Mouse (Mus musculus) heart, embryonic 13.5 days (tissue): ENCODE measurements at regions not wholly inside any gene's neighbourhood (a gene's known extent, or its start where the extent isn't known, plus 50 kb on each side); places are given as distances from the start of the nearest gene placed in this dataset.

Experiments
- ATAC-seq: fragments of 200-750 bp; cut with Nextera tagmentation; 2 replicates; pipeline ENCODE4 v1.8.0; 2017; ENCODE audit warnings: moderate TSS enrichment; ENCODE audit not compliant: insufficient number of reproducible peaks, low FRiP score, low TSS enrichment; ENCODE audit errors: extremely low read depth
- H3K27ac ChIP-seq: fragments of 300-500 bp; sonication (generic); replicated peaks from 2 replicates; pipeline ENCODE4 v1.5.1; 2015; ENCODE audit warnings: moderate library complexity, mild to moderate bottlenecking, inconsistent platforms
- H3K27me3 ChIP-seq: fragments of 300-500 bp; sonication (generic); replicated peaks from 2 replicates; pipeline ENCODE4 v1.6.1; 2015; ENCODE audit warnings: mild to moderate bottlenecking, inconsistent platforms
- H3K36me3 ChIP-seq: fragments of 300-500 bp; sonication (generic); 2 replicates; pipeline ENCODE4 v1.6.1; 2015; ENCODE audit warnings: mild to moderate bottlenecking, inconsistent platforms
- H3K4me1 ChIP-seq: fragments of 300-500 bp; sonication (generic); 2 replicates; pipeline ENCODE4 v1.6.1; 2015; ENCODE audit warnings: inconsistent platforms
- H3K4me2 ChIP-seq: fragments of 300-500 bp; sonication (generic); 2 replicates; pipeline ENCODE4 v1.6.1; 2015; ENCODE audit warnings: inconsistent platforms, mild to moderate bottlenecking, moderate library complexity
- H3K4me3 ChIP-seq: fragments of 300-500 bp; sonication (generic); 2 replicates; pipeline ENCODE4 v1.5.1; 2015; ENCODE audit warnings: moderate library complexity, mild to moderate bottlenecking, inconsistent platforms
- H3K9ac ChIP-seq: fragments of 300-500 bp; sonication (generic); 2 replicates; pipeline ENCODE4 v1.6.1; 2015; ENCODE audit warnings: inconsistent platforms, mild to moderate bottlenecking, moderate library complexity
- H3K9me3 ChIP-seq: fragments of 300-500 bp; sonication (generic); 2 replicates; pipeline ENCODE4 v1.6.1; 2016; ENCODE audit warnings: inconsistent platforms
- WGBS: fragments of 180-500 bp; shearing (Covaris S2); methylation state at CpG from one replicate; pipeline ENCODE4 v1.1.7; 2015; ENCODE audit warnings: mixed read lengths; 5-methylcytosine and 5-hydroxymethylcytosine counted together

DNA sequence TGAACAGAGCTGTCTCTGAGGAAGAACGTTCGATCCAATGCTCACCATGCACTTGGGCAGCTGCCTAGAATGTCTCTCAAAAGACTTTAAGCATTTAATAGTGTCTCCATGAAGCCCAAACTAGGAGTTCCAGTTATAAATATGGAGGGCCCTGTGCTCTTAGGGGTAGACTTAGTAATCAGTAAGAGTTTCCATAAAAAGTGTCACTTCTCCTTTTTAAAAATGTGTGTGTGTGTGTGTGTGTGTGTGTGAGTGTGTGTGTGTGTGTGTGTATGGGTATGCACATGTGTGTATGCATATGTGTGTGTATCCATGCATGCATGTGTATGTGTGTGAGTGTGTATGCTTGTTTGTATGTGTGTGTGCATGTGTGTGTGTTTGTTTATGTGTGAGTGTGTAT, 255.6 kb upstream of the Runx1 start:
- Histone ChIP-seq H3K9me3 (peaks cover 4% of the 10 kb centered on the region; the same call in 1 of the 2 replicates), H3K4me2 (no peak overlapping the region), H3K4me1 (peaks cover 17% of the 10 kb centered on the region; the same call in 1 of the 2 replicates), H3K27ac (no peak overlapping the region), H3K9ac (no peak overlapping the region), H3K36me3 (no peaks in the 10 kb centered on the region), H3K4me3 (no peak overlapping the region), H3K27me3 (peaks cover 28% of the 10 kb centered on the region)
- 79% methylated on average over 2 of the region's 2 CpGs for WGBS
- no peak for ATAC-seq

DNA sequence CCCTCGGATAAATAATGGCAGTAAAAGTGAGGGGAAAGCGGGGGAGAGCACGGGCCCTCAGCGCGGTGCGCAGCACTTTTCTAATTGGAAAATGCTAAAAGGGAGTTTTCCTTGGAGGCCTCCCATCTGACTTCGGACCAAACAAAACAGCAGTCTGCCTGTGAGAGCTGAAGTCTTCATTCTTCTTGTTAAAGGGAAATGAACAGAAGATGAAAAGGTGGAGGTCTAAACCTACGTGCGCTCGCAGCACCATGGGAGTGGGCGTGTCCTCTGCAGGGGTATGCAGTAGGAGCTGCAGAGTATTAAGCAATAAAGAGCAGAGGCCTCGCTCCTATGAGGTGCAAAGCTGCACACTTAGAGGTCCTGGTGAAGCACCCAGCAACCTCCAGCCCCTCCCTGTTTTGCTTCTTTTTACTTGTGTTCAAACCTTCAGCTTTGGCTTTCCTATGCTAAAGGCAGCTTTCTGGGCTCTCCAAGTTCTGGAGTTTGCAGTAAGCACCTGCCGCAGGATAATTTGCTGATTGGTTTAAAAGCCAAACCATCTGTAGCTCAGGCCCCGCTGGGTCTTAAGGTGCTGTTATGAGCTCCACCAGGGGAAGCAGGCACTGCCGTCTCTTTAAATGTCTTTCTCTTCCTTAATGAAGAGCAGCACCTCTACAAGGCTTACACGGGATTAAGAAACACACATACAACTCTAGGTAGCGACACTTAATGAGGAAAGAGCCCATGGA, 253.9 kb upstream of the Runx1 start:
- Histone ChIP-seq H3K4me2 (peak overlapping the region; percentile 52), H3K4me1 (peaks cover 17% of the 10 kb centered on the region; the same call in 1 of the 2 replicates), H3K9me3 (peaks cover 4% of the 10 kb centered on the region; the same call in 1 of the 2 replicates), H3K27ac (peak overlapping the region; percentile 25; the same call in 1 of the 2 replicates), H3K9ac (no peak overlapping the region; the same call in 1 of the 2 replicates), H3K4me3 (0 out of 2 replicates have a peak overlapping the region, but pooled peaks have one; percentile 15), H3K27me3 (peaks cover 39% of the 10 kb centered on the region), H3K36me3 (no peaks in the 10 kb centered on the region)
- 60% methylated on average over 17 of the region's 17 CpGs for WGBS
- ATAC-seq = no peak

DNA sequence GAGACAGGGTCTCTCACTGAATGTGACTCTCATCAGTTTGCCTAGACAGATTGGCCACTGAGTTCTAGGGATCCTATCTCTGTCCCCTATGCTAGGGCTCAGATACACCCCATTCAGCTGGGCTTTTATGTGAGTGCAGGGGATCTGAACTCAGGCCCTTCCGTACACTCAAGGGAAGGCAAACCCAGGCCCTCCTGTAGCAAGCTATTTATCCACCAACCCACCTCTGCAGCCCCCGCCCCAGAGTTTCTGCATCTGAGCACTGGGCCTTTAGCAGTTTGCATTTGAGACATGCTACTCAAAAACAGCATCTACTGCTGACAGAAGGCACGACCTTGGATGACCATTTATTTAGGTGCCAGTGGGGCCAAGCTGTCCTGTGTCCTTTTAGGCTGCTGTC, 253.0 kb upstream of the Runx1 start:
- Histone ChIP-seq H3K4me1 (peaks cover 17% of the 10 kb centered on the region; the same call in 1 of the 2 replicates), H3K4me3 (no peak overlapping the region), H3K27ac (peak overlapping the region; percentile 25; the same call in 1 of the 2 replicates), H3K27me3 (peaks cover 42% of the 10 kb centered on the region), H3K9me3 (peaks cover 4% of the 10 kb centered on the region; the same call in 1 of the 2 replicates), H3K36me3 (no peaks in the 10 kb centered on the region), H3K9ac (no peak overlapping the region), H3K4me2 (peak overlapping the region; percentile 52)
- WGBS = 59% methylated on average over 3 of the region's 3 CpGs
- ATAC-seq = no peak

DNA sequence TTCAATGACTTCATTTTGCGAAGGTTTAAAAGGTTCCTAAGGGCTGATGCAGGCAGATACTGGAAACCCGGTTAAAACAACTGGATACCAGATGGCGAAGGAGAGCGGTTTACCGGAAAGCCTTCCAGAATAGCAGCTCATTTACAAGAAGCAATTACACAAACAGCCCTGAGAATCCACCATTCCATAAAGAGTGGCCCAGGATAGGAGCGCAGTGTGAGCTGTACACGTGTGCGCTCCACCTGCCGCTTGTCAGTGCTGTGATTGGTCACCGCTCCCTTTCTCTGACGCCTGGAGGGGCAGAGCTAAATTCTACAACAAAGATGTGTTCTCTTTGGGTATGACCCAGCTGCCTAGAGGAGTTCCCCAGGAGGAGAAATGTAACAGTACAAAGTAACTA, 249.5 kb upstream of the Runx1 start:
- Histone ChIP-seq H3K4me1 (peaks cover 34% of the 10 kb centered on the region), H3K9me3 (peaks cover 4% of the 10 kb centered on the region; the same call in 1 of the 2 replicates), H3K36me3 (no peaks in the 10 kb centered on the region), H3K4me2 (no peak overlapping the region), H3K4me3 (no peak overlapping the region), H3K27ac (no peak overlapping the region), H3K9ac (no peak overlapping the region), H3K27me3 (peaks cover 35% of the 10 kb centered on the region)
- WGBS = 84% methylated on average over 11 of the region's 11 CpGs
- ATAC-seq = no peak

DNA sequence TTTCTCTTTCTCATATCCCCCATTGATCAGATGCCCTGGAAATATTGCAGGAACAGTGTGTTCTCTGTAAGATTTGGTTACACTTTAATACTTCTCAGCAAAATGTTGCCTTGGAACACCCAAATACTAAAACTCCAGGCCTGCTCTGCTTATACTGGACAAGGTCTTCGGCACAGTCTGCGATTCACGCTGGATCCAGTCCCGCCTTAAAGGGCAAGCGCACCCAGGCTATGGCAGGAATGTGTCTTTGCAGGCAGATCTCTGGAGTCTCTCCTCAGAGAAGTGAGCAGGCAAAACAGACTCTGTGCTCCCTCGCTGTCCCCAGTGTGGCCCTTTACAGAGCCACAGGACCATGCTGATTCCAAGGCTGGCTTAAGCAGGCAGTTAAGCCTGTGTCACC, 246.2 kb upstream of the Runx1 start:
- 16% methylated on average over 6 of the region's 6 CpGs for WGBS
- peaks cover 43% of the 10 kb centered on the region for H3K27me3 ChIP-seq
- H3K4me3 ChIP-seq = no peak overlapping the region
- H3K36me3 ChIP-seq = no peaks in the 10 kb centered on the region
- peak overlapping the region; percentile 76 for H3K27ac ChIP-seq
- no peak overlapping the region for H3K9ac ChIP-seq
- no peak for ATAC-seq
- peak overlapping the region; percentile 46 for H3K4me2 ChIP-seq
- H3K4me1 ChIP-seq = peaks cover 22% of the 10 kb centered on the region
- H3K9me3 ChIP-seq = no peaks in the 10 kb centered on the region

DNA sequence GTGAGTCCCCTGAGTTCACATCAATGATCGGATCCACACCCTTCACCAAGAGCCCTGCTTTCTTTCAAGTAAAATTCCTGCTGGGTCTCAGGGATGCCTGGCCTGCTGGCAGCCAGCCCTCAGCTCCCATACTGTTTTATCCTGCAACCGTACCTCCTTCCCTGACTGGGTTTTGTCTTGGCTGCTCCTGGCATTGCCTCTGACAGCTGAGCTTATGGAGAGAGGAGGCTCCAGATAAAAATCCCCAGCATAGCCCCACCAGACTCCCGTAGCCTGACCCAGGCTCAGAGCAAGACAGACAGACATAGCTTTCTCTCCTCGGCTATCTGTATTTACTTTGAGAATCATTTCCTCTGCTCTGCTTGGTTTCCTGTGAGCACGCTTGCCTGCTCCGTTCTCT, 245.8 kb upstream of the Runx1 start:
- Histone ChIP-seq H3K4me2 (peak overlapping the region; percentile 46), H3K27me3 (peaks cover 43% of the 10 kb centered on the region)
- peak; percentile 61; the same call in 1 of the 2 replicates for ATAC-seq

DNA sequence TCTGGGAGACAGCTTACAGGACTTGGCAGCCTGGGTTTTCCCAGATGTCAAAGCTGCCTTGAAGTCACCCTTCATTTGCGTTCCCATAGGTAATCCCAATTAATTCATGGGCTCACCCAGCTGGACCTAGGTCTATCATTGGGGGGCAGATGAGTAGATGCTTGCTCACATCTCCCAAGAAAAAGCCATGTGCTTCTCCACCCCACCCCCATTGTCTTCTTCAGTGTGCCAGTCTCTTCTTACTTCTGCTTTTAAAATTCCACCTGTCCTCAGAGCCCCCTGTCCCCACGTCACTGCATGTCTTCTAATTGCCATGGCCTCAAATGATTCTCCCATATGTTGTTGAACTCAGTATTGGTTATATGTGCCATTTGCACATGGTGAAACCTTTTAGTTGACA, 240.9 kb upstream of the Runx1 start:
- Histone ChIP-seq H3K9me3 (no peaks in the 10 kb centered on the region), H3K27ac (no peak overlapping the region), H3K4me3 (no peak overlapping the region), H3K9ac (no peak overlapping the region), H3K27me3 (peaks cover 44% of the 10 kb centered on the region), H3K4me1 (peaks cover 12% of the 10 kb centered on the region), H3K4me2 (no peak overlapping the region), H3K36me3 (no peaks in the 10 kb centered on the region)
- WGBS = 82% methylated on average over 2 of the region's 2 CpGs
- no peak for ATAC-seq

More for the DNA sequence above, 245.8 kb upstream of the Runx1 start:
- 17% methylated on average over 6 of the region's 6 CpGs for WGBS
- H3K4me3 ChIP-seq = no peak overlapping the region
- no peaks in the 10 kb centered on the region for H3K9me3 ChIP-seq
- H3K4me1 ChIP-seq = peaks cover 22% of the 10 kb centered on the region
- H3K27ac ChIP-seq = peak overlapping the region; percentile 76
- H3K36me3 ChIP-seq = no peaks in the 10 kb centered on the region
- H3K9ac ChIP-seq = no peak overlapping the region; the same call in 1 of the 2 replicates

DNA sequence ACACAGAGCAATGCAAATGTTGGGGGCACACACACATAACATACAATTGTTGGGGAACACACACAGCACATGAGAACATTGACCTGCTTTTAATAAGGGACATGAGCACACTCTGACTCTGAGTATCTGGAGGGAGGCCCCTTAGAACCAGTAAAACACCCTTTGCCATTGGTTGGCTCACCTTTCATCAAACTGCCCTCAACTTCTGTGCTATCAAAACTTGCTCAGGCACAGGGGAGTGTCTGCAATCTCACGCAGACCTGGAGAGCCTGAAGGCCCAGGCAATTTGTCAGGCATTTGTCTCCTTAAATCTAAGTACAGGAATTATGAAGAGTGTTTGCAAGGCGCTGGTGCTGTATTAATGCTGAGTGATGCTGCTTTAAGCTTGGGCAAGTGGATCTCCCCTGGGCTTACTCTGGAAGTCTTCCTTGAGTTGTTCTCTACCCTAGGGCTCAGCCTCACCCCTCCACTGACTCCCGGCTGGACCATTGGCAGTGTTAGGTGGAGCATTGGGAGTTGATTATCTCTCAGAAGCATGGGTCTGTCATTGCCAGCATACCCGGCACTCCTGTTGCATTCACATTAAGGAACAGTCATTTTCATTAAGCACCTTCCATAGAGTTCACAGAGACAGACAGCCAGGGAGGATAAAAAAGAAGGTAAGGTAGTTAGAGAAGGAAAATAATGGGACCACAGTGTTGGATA, 235.7 kb upstream of the Runx1 start:
- H3K9ac ChIP-seq = no peak overlapping the region
- no peak overlapping the region for H3K4me3 ChIP-seq
- 58% methylated on average over 4 of the region's 4 CpGs for WGBS
- H3K27ac ChIP-seq = no peak overlapping the region
- no peaks in the 10 kb centered on the region for H3K9me3 ChIP-seq
- no peak for ATAC-seq
- no peak overlapping the region for H3K4me2 ChIP-seq
- no peaks in the 10 kb centered on the region for H3K4me1 ChIP-seq
- H3K36me3 ChIP-seq = no peaks in the 10 kb centered on the region
- H3K27me3 ChIP-seq = peaks cover 26% of the 10 kb centered on the region; the same call in 1 of the 2 replicates

DNA sequence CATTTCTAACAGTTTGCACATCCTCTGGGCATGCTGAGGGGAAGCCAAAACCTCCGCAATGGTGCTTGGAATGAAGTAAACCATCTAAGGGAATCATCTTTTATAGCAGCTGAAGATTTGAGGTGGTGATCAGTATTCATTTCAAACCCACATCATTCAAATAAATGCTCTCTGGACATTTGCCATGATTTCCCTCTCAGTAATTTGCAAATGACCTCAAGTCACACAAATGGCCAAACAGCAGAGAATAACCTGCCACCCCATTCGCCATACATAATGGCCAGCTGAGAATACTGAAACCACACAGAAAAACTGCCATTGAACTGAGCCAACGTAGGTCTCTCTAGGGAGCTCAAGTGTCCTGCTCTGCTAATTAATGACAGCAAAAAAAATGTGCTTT, 230.3 kb upstream of the Runx1 start:
- WGBS = 73% methylated on average over 3 of the region's 3 CpGs
- Histone ChIP-seq H3K36me3 (no peaks in the 10 kb centered on the region), H3K9ac (no peak overlapping the region), H3K27ac (no peak overlapping the region), H3K4me1 (no peaks in the 10 kb centered on the region), H3K9me3 (no peaks in the 10 kb centered on the region), H3K27me3 (peaks cover 22% of the 10 kb centered on the region), H3K4me2 (no peak overlapping the region), H3K4me3 (no peak overlapping the region)
- no peak for ATAC-seq

DNA sequence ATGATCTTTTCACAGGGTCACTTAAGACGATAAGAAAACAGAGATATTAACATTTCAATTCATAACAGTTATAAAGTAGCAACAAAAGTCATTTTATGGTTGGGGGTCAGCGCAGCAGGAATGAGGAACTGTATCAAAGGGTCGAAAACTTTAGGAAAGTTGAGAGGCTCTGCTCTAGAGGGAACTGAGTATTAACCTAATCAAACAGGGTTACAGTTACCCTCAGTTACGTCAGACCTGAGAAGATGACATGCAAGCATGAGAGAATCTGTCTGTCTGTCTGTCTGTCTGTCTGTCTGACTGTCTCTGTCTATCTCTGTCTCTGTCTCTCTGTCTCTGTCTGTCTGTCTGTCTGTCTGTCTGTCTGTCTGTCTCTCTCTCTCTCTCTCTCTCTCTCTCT, 229.6 kb upstream of the Runx1 start:
- Histone ChIP-seq H3K9me3 (no peaks in the 10 kb centered on the region), H3K36me3 (no peaks in the 10 kb centered on the region), H3K4me2 (no peak overlapping the region), H3K27ac (no peak overlapping the region), H3K4me3 (no peak overlapping the region), H3K9ac (no peak overlapping the region), H3K4me1 (no peaks in the 10 kb centered on the region), H3K27me3 (peaks cover 26% of the 10 kb centered on the region)
- no peak for ATAC-seq
- 72% methylated on average over 4 of the region's 4 CpGs for WGBS

DNA sequence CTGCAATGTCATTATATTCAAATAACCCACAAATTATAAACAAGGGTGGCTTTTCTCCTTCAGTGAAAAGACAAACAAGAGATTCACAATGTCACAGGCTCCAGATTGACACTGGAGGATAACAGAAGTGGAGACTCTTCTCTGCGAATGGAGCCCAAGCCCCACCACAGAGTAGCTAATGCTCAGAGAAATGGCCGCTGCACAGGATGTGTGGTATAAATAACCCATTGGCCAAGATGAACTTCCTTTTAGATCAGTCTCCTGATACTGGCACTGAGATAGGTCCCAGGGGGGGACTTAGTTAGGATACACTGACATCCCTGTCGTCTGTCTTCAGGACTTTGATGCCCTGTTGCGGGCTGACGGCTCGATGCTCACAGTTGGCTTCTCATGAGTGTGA, 225.3 kb upstream of the Runx1 start:
- no peak overlapping the region for H3K9ac ChIP-seq
- no peaks in the 10 kb centered on the region for H3K4me1 ChIP-seq
- H3K27ac ChIP-seq = no peak overlapping the region
- no peak overlapping the region for H3K4me3 ChIP-seq
- no peaks in the 10 kb centered on the region for H3K9me3 ChIP-seq
- peaks cover 42% of the 10 kb centered on the region for H3K27me3 ChIP-seq
- WGBS = 71% methylated on average over 6 of the region's 6 CpGs
- H3K36me3 ChIP-seq = no peaks in the 10 kb centered on the region
- no peak overlapping the region for H3K4me2 ChIP-seq
- no peak for ATAC-seq
